Mouse (Mus musculus): ENCODE data around the gene Dbp. TPM values are rescaled to one million over a fixed set of nuclear protein-coding genes. Genes with fewer than 3 reads are reported as not detected.

The Dbp gene
- polyA plus RNA-seq, 1 experiment, result 31.5 TPM

GRCm38 (mm10) chr7:45721642-45722347, 16.9 kb downstream of the Dbp start:
- Histone ChIP-seq H3K27ac (replicated peaks; ENCODE audit: low read depth, low read length) (no peak overlapping the region), H3K4me3 (ENCODE audit: insufficient read depth, low read depth, low read length) (no peak overlapping the region), H3K4me1 (ENCODE audit: control insufficient read depth, insufficient read depth, insufficient read length, low read length) (peaks cover 3% of the 10 kb centered on the region; the same call in 1 of the 2 replicates)

GRCm38 (mm10) chr7:45722348-45722713, 17.4 kb downstream of the Dbp start:
- H3K27ac ChIP-seq (replicated peaks; ENCODE audit: low read depth, low read length), result no peak overlapping the region
- H3K4me1 ChIP-seq (ENCODE audit: control insufficient read depth, insufficient read depth, insufficient read length, low read length), result peaks cover 3% of the 10 kb centered on the region; the same call in 1 of the 2 replicates
- no peak overlapping the region for H3K4me3 ChIP-seq (ENCODE audit: insufficient read depth, low read depth, low read length)

GRCm38 (mm10) chr7:45723301-45723700, 18.4 kb downstream of the Dbp start:
- Histone ChIP-seq H3K4me3 (ENCODE audit: insufficient read depth, low read depth, low read length) (no peak overlapping the region), H3K27ac (replicated peaks; ENCODE audit: low read depth, low read length) (no peak overlapping the region), H3K4me1 (ENCODE audit: control insufficient read depth, insufficient read depth, insufficient read length, low read length) (peaks cover 3% of the 10 kb centered on the region; the same call in 1 of the 2 replicates)

- peaks cover 2% of the 10 kb centered on the region; the same call in 1 of the 2 replicates for H3K4me1 ChIP-seq (ENCODE audit: control insufficient read depth, insufficient read depth, insufficient read length, low read length)
- no peak overlapping the region for H3K4me3 ChIP-seq (ENCODE audit: insufficient read depth, low read depth, low read length)
- H3K27ac ChIP-seq (replicated peaks; ENCODE audit: low read depth, low read length), result no peak overlapping the region
Observed at GRCm38 (mm10) chr7:45723781-45724180, 18.9 kb downstream of the Dbp start.

- Histone ChIP-seq H3K4me3 (ENCODE audit: insufficient read depth, low read depth, low read length) (no peak overlapping the region), H3K27ac (replicated peaks; ENCODE audit: low read depth, low read length) (no peak overlapping the region), H3K4me1 (ENCODE audit: control insufficient read depth, insufficient read depth, insufficient read length, low read length) (no peaks in the 10 kb centered on the region)
Observed at GRCm38 (mm10) chr7:45725151-45725550, 20.3 kb downstream of the Dbp start.

GRCm38 (mm10) chr7:45725713-45726112, 20.8 kb downstream of the Dbp start, which contains the start of gene Spaca4:
TSS of gene Spaca4 (minus strand) at chr7:45725813.
- no peaks in the 10 kb centered on the region for H3K4me1 ChIP-seq (ENCODE audit: control insufficient read depth, insufficient read depth, insufficient read length, low read length)
- H3K4me3 ChIP-seq (ENCODE audit: insufficient read depth, low read depth, low read length), result no peak within 1 kb of the TSS
- H3K27ac ChIP-seq (replicated peaks; ENCODE audit: low read depth, low read length), result no peak within 1 kb of the TSS

- H3K4me3 ChIP-seq (ENCODE audit: insufficient read depth, low read depth, low read length), result no peak overlapping the region
- H3K27ac ChIP-seq (replicated peaks; ENCODE audit: low read depth, low read length), result no peak overlapping the region
- H3K4me1 ChIP-seq (ENCODE audit: control insufficient read depth, insufficient read depth, insufficient read length, low read length), result peaks cover 4% of the 10 kb centered on the region
Observed at GRCm38 (mm10) chr7:45726419-45726818, 21.5 kb downstream of the Dbp start.

- Histone ChIP-seq H3K4me1 (ENCODE audit: control insufficient read depth, insufficient read depth, insufficient read length, low read length) (peaks cover 4% of the 10 kb centered on the region), H3K27ac (replicated peaks; ENCODE audit: low read depth, low read length) (no peak overlapping the region), H3K4me3 (ENCODE audit: insufficient read depth, low read depth, low read length) (no peak overlapping the region)
Observed at GRCm38 (mm10) chr7:45727625-45728024, 22.7 kb downstream of the Dbp start.

- peaks cover 4% of the 10 kb centered on the region for H3K4me1 ChIP-seq (ENCODE audit: control insufficient read depth, insufficient read depth, insufficient read length, low read length)
- H3K4me3 ChIP-seq (ENCODE audit: insufficient read depth, low read depth, low read length), result no peak overlapping the region
- H3K27ac ChIP-seq (replicated peaks; ENCODE audit: low read depth, low read length), result no peak overlapping the region
Observed at GRCm38 (mm10) chr7:45730727-45731431, 26.0 kb downstream of the Dbp start.

GRCm38 (mm10) chr7:45733477-45733876, 28.6 kb downstream of the Dbp start:
- Histone ChIP-seq H3K4me1 (ENCODE audit: control insufficient read depth, insufficient read depth, insufficient read length, low read length) (peaks cover 4% of the 10 kb centered on the region), H3K4me3 (ENCODE audit: insufficient read depth, low read depth, low read length) (no peak overlapping the region), H3K27ac (replicated peaks; ENCODE audit: low read depth, low read length) (no peak overlapping the region)

GRCm38 (mm10) chr7:45739162-45739763, 34.4 kb downstream of the Dbp start:
- Histone ChIP-seq H3K4me3 (ENCODE audit: insufficient read depth, low read depth, low read length) (no peak overlapping the region), H3K27ac (replicated peaks; ENCODE audit: low read depth, low read length) (no peak overlapping the region), H3K4me1 (ENCODE audit: control insufficient read depth, insufficient read depth, insufficient read length, low read length) (no peaks in the 10 kb centered on the region)

- H3K4me3 ChIP-seq (ENCODE audit: insufficient read depth, low read depth, low read length), result no peak overlapping the region
- H3K4me1 ChIP-seq (ENCODE audit: control insufficient read depth, insufficient read depth, insufficient read length, low read length), result no peaks in the 10 kb centered on the region
- H3K27ac ChIP-seq (replicated peaks; ENCODE audit: low read depth, low read length), result no peak overlapping the region
Observed at GRCm38 (mm10) chr7:45739820-45740219, 34.9 kb downstream of the Dbp start.

GRCm38 (mm10) chr7:45741308-45741707, 36.4 kb downstream of the Dbp start:
- Histone ChIP-seq H3K27ac (replicated peaks; ENCODE audit: low read depth, low read length) (no peak overlapping the region), H3K4me3 (ENCODE audit: insufficient read depth, low read depth, low read length) (peak overlapping the region; percentile 44; the same call in 1 of the 2 replicates), H3K4me1 (ENCODE audit: control insufficient read depth, insufficient read depth, insufficient read length, low read length) (no peaks in the 10 kb centered on the region)

GRCm38 (mm10) chr7:45741777-45742176, 36.9 kb downstream of the Dbp start:
- peak overlapping the region; percentile 44 for H3K4me3 ChIP-seq (ENCODE audit: insufficient read depth, low read depth, low read length)
- no peaks in the 10 kb centered on the region for H3K4me1 ChIP-seq (ENCODE audit: control insufficient read depth, insufficient read depth, insufficient read length, low read length)
- no peak overlapping the region for H3K27ac ChIP-seq (replicated peaks; ENCODE audit: low read depth, low read length)

- no peaks in the 10 kb centered on the region for H3K4me1 ChIP-seq (ENCODE audit: control insufficient read depth, insufficient read depth, insufficient read length, low read length)
- H3K27ac ChIP-seq (replicated peaks; ENCODE audit: low read depth, low read length), result no peak overlapping the region
- H3K4me3 ChIP-seq (ENCODE audit: insufficient read depth, low read depth, low read length), result peak overlapping the region; percentile 44
Observed at GRCm38 (mm10) chr7:45742338-45742737, 37.5 kb downstream of the Dbp start.

All from brown adipose tissue, adult 24 weeks (tissue).